Mouse (Mus musculus) skeletal muscle tissue, adult 2 months (tissue): ENCODE results near the gene Ucp3.

ENCODE experiments used
- DNase-seq: peaks from one replicate; pipeline ENCODE4 v3.0.0-alpha.2; 2012; ENCODE audit warnings: low read depth, low spot score

Ucp3 gene

DNA sequence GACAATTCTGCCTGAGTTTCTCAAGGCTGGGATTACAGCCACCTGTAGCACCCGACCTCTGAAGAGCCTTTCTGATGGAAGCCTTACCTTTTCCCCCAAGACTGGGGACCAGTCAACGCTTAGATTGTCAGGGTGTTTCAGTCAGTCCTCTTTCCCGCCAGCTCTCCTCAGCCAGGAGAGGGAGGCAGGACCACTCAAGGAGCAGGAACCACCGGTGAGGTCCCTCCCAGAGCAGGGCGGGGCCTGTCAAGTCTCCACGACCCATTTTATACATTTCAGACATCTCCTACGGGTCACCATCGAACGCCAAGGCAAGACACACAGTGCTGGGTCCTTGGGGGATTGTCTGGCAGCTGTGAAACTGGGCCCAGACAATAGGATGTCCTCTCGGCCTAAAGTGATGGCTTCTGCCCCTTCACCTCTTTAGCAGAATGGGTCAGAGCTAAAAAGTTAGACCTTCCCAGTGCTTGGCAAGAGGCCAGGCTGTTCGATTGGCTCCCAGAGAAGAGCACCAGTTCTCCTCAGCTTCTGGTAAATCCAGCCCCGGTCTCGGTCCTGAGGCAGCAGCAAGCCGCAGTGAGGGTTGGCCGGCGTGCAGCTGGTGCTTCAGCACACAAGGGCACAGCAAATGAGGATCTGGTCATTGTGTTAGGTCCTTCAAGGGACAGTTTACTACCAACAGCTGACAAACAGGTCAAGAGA lies 27.6 kb downstream of the Ucp3 start:
- DNase-seq: no peak

DNA sequence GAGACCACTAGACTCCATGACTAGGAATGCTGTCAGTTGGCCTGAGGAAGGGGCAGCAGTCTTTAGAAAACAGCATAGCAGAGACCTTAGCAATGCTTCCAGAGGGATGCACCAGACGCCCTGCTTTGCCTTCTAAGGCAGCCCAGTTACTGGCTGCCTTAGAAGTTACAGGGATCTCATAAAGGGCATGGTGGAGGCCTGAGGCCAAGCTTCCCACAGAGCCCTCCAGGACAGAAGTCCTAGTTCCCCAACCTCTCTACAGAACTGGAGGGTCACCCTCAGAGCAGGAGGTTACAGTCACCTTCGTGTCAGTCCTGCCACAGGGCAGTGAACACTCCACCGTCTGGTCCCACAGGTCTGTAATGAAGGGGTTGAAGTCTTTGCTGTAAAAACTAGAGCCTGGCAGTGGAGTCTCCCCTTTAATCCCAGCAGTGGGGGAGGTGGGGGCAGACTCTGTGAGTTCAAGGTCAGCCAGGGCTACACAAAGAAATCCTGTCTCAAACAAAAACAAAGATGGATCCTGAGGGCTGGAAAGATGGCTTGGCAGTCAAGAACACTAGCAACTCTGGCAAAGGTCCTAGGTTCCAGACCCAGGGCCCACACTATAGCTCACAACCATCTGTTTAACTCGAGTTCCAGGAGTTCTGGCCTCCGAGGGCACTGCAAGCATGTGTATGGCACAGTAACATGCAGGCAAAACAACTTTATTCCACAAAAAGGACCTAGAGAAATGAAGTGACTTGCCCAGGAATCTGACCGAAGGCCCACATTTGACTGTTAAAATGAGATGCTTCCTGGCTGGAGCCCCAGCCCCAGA lies 28.4 kb downstream of the Ucp3 start:
- DNase-seq: no peak

DNA sequence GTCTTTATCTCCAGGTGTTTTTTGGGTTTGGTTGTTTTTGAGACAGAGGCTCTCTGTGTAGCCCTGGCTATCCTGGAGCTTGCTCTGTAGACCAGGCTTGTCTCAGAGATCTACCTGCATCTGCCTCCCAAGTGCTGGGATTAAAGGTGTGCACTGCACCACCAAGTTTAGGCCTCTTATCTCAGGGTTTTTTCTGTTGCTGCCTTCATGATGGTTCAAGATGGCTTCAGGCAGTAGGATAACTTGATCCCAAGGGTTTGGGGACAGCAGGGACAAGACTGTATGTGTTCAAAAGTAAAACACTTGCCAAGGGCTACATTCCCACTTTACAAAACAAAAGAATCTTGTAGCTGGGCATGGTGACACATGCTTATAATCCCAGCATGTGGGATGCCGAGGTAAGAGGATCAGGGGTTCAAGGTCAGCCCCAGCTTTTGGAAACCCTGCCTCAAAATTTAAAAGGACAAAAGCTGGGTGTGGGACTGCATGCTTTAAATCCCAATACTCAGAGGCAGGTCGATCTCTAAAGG lies 29.1 kb downstream of the Ucp3 start:
- DNase-seq: no peak

DNA sequence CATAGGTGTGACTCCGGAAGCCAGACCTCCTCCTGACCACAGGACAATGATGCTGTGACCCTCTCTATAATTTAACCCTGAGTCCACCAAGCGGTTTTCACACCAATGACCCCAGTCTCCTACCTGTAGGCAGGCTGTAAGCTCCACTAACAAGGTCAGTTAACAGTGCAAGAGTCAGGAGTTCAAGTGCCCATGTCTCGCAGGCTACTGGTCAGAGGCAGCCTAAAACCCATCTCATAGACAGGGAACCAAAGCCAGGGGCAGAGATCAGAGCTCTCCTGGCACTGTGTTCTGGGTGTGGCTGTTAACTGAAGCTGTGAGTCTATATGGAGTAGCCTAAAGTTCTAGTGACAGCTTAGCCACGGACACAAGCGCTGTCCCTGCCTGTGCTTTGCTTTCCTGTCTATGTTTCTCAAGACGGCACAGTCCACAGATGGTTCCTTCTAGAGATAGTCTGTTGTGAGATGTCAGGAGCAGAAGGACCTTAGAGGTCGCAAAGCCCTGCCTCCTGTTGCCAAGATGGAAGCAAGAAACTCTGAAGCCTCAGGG lies 29.7 kb downstream of the Ucp3 start:
- no peak for DNase-seq

DNA sequence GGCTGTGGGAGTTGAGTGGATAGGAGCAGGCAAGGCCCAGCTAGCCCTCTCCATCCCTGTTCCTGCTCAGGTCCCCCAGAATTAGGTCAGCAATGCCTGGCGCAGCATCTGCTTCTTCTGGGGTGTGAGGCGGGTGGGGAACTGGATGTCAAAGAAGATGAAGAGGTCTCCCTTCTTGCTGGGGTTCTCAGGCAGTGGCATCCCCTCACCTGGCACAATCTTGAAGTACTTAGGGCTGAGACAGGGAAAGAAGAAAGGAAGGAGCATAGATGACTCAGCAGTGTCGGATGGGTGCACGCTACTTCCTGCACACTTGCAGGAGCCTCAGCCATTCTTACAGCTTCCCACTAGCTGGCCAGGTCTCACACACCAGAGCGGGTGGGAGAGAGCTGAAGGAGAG lies 30.3 kb downstream of the Ucp3 start:
- DNase-seq: no peak

DNA sequence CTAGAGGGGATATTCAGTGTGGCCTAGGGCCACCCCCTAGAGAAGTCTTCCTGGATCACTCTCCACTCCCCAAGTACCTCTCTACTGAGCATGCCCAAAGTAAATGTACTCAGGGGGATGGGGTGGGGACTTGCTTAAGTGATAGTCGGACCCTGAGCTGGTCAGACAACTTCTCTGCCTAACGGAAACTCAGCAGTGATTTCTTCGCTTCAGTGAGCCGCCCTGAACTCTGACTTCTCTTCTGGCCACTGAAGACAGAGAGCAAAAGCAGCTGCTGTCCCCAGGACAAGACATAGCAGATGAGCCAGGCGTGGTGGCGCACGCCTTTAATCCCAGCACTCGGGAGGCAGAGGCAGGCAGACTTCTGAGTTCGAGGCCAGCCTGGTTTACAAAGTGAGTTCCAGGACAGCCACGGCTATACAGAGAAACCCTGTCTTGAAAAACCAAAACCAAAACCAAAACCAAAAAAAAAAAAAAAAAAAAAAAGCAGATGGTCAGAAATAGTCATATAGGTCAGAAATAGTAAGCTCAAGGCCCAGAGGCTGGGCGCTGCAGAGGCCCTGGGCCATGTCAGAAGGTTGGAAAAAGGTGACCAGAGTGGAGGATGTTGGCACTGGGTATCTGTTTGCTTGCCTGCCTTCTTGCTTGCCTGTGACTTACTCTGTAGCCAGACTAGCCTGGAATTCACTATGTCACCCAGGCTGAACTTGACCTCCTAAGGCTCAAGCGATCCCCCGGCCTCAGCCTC lies 32.1 kb downstream of the Ucp3 start:
- DNase-seq: no peak

DNA sequence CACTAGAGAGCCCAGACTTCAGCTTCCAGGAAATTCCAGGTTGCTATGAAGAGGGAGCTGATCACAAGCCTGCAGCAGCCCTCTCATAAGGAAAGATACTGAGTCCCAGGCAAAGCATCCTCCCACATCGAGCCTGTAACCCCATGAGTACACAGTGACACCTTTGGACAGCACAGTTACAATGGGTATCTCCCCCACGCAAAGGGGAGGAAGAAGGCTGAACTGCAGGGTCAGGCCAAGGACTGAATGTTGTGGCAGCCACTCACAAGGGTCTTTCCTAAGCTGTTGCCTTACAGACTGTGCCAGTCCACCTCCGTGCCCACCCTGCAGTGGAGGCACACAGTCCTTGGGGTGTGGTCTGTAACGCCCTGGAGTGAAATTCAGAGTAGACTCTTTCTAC lies 33.7 kb downstream of the Ucp3 start:
- DNase-seq: no peak

DNA sequence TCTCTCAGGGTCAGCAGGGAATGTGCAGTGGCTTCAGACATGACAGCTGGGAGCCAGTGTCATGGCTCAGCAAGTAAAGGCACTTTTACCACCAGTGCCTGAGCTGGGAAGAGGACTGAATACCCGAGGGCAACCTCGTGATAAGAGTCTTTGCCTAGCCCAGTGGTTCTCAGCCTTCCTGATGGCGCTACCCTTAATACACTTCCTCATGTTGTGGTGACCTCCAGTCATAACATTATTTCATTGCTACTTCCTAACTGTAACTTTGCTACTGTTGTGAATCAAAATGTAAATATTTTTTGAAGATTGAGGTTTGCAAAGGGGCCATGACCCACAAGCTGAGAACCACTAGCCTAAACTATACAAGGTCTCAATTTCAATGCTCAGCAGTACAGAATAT lies 35.9 kb downstream of the Ucp3 start:
- no peak for DNase-seq

DNA sequence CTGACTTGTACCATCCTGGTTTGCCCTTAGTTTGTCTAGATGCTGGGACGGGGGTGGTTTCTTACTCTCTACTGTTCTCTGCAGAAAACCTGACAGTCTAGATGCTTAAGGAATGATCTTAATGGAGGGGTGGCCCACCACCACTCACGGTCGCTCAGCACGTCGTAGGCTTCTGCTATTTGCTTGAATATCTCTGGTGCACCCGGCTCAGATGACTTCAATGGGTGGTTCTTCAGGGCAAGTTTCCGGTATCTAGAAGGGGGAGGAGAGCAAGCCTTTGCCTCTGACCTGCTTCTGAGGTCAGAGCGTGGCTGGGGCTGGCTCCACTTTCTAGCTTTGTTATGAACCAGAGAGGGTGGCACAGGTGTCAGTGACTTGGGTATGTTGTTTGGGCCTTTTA lies 38.8 kb downstream of the Ucp3 start:
- DNase-seq: no peak

DNA sequence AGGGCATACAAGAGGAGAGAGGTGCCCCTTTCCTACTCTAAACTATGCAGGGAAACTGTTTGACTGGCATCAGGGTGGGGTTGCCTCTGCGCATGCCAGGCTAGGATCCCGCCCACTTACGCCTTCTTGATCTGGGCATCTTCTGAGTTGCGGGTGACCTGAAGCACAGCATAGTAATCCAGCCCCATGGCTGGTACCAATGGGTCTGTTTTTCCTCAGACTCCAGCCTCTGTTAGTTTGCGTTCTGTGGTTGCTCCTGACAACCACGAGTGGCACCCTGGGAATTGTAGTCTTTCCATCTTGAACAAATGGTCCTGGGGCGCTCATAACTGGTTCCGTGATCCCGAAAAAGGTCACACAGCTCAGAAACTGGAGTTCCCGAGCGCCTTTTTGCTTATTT lies 41.8 kb downstream of the Ucp3 start, which contains the start of gene Dnajb13:
Gene Dnajb13 (minus strand): TSS at position 388 of the 400 bp plus-strand sequence.
- DNase-seq: no peak

DNA sequence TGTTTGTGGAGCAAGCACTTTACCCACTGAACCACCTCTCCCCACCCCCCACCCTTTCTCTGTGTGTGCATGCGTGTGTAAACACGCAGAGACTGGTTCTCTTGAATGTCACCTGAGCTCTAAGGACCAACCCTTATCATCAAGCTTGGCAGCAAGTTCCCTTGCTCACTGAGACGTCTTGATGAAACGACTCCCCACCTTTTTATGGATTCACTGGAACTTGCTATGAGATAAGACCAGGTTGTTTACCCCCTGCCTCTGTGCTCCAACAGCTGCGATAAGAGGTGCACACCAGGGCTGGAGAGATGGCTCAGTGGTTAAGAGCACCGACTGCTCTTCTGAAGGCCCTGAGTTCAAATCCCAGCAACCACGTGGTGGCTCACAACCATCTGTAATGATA lies 47.4 kb downstream of the Ucp3 start:
- no peak for DNase-seq

DNA sequence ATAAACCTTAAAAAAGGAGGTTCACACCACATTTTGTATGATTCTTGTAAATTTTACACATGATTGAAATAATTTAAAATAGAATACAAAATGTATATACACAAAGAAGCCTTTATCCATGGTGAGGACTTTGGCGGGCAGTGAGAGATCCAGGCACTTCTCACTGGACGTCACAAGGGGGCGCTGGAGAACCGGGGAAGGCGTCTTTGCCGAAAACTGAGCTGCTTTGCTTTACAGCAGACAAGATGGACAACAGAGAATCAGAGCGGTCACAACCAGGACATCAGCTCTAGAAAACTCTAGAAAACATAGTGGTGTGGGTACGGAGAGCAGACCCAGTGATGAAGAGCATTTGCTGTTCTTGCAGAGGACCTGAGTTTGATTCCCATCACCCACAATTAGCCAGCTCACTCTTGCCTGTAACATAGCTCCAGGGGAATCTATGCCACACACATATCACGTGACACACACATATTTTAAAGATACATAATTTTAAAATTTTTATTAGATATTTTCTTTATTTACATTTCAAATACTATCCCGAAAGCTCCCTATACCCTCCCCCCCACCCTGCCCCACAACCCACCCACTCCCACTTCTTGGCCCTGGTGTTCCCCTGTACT lies 48.0 kb downstream of the Ucp3 start:
- peak; percentile 68 for DNase-seq

DNA sequence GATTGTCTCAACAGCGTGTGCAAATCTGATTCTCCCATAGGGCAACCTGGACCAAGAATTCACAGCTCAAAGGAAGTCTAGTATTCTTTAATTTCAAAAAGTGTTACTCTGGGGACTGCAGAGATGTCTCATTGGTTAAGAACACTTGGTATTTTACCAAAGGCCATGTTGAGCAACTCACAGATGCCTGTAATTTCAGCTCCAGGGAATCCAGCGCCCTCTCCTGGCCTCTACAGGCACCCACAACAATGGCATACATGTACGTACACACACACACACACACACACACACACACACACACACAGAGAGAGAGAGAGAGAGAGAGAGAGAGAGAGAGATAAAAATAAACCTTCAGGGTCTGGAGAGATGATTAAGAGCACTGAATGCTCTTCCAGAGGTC lies 49.4 kb downstream of the Ucp3 start:
- no peak for DNase-seq

DNA sequence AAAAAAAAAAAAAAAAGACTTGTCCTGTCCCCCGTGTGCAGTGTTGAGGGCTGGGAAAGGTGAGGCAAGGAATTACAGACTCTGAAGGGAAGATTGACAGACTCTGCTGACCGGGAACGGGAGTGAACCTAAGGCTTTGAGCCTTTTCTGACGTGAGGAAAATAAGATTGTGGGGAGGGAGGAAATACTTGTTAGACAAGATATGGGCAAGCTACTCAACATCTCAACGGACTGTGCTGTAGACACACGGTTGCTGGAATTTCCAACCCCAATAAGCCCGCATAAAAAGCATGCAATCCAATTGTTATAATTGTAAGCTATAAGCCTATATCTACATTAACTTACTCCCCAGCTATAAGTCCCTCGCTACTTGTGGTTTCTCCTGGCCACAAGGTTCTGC lies 51.9 kb downstream of the Ucp3 start:
- DNase-seq: no peak

DNA sequence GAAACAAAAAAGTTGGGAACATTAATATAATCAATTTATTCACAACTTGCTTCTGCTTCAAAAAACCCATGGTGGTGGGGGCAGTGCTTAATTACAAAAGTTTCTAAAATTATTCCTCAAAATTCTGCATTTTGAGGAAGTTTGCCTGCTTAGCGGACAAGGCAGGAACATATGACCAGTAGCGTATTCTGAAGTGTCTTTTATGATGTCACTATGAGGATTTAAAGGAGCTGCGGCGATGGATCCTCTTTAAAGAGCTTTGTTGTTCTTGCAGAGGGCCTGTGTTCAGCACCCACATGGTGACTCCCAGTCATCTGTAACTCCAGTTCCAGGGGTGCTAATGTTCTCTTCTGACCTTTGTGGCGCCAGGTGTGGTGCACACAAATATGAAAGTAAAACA lies 58.0 kb downstream of the Ucp3 start:
- no peak for DNase-seq

DNA sequence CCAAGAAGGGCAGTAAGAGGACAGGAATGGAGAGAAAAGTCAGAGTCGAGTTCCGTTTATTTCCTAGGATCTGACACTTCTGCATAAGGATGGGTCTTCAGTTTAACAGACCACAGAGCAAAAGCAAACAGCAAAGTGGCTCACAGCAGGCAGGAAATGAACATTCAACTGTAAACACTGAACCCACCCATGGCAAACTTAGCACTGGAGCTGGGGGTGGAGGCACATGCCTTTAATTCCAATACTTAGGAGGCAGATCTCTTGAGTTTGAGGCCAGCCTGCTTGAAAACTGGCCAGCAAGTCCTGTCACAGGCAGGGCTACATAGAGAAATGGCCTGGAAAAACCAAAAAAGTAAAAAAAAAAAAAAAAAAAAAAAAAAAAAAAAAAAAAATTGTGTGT lies 60.7 kb downstream of the Ucp3 start:
- DNase-seq: no peak

DNA sequence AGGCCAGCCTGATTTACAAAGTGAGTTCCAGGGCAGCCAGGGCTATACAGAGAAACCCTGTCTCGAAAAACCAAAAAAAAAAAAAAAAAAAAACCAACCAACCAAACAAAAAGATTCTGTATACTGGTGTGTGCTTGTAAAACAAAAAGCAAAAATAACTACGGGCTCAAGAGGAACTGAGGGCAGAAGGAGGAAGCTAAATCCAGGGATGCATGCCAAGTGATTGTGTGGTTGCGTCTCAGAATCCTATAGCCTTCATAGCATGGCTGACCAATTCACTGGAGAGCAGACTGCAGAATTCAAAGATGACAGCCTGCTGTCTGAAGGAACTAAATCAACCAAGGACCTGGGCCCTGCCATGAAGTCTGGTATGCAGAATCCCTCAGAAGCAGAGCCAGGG lies 61.4 kb downstream of the Ucp3 start:
- DNase-seq: no peak

DNA sequence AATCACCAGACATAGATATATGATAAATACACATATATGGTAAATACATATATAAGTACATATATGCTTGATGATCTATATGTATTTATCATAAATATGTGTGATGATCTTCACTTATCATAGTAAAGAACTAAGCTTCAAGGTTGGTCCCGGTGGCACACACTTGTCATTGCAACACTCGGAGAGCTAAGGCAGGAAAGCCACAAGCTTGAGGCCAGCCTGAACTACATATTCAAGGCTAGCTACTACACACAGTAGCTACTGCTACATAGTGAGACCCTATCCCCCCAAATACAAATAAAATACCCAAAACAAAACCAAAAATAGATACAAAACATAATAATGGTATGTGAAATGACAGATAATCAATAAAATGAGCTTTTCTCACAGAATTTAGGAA lies 63.0 kb downstream of the Ucp3 start:
- no peak for DNase-seq
